Comparison of ENCODE assay signal across 28 mouse cellular contexts in the genomic region with DNA sequence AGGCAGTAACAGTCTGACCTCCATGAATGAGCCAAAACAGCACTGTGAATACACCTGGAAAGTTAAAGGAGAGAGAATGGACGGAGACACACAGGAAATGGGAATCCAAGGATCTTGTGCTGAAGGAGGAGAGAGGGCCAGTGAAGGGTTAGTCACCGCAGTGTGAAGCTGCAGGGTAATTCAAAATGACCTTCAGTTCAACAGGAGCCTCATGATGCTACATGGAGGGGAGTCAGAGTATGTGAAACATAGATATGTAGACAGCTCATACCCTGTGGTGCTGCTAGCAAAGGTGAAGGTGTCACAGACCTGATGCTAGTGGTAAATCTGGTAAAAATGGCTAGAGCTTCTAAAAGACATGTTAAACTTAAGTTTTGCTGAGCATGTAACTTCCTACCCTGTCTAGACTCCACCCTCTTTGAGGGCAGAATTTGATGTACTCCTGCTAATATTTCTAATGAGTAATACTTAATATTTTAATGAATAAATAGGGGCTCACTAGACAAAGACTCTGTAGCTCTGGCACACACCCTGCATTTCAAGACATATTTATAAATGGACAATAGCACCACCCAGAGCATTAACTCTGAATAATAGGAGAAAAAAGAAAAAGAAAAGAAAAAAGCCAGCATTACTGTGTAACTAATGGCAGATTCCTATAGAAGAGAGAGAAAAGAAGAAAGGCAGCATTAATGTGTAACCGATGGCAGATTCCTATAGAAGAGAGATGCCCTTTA. TPM values are rescaled to one million over a fixed set of nuclear protein-coding genes. Genes with fewer than 3 reads are reported as not detected.
DNase-seq lines count a peak whose midpoint lies in the region; ATAC-seq and TF ChIP-seq lines count a peak whose summit lies in the region.
"Had no signal": no experiment of that assay in that cellular context is flagged by ENCODE, and none has a peak within 500 bp of the region (broad histone marks: within the 10 kb centered on the region; RNA-seq: fewer than 3 reads in every experiment).

No protein-coding gene starts in this region.

- no peak overlapping the region for H3K27ac ChIP-seq in forebrain, embryonic 16.5 days (ENCODE audit: low read length)
- no peak overlapping the region for H3K27ac ChIP-seq in forebrain, embryonic 12.5 days
- no peak overlapping the region for H3K27ac ChIP-seq in hindbrain, postnatal 0 days
- no peak overlapping the region for H3K27ac ChIP-seq in hindbrain, embryonic 11.5 days (ENCODE audit: low read depth, low read length)
- H3K27ac ChIP-seq in CH12.LX (ENCODE audit: insufficient read depth, low read depth), result no peak overlapping the region
- H3K27ac ChIP-seq in midbrain, embryonic 16.5 days (ENCODE audit: low read length), result no peak overlapping the region
- no peak overlapping the region for H3K27ac ChIP-seq in cerebellum, adult 2 months (ENCODE audit: insufficient read depth, low read length)
- H3K27ac ChIP-seq: embryonic facial prominence, embryonic 12.5 days; heart, embryonic 15.5 days; intestine, embryonic 15.5 days; liver, embryonic 13.5 days; neural tube, embryonic 15.5 days had no signal

- dilution Hi-C loops in CH12.LX (cut with MboI; ENCODE audit: extremely low pct_ligation_motif_present, extremely low pct_unique_long_range_greater_than_20kb, low sequenced_read_pairs), result no loop called here

- peak; percentile 31 for DNase-seq in hindbrain, postnatal 0 days (ENCODE audit: low spot score)
- no peak for DNase-seq in hindbrain, embryonic 11.5 days (ENCODE audit: low spot score)
- no peak for DNase-seq in CH12.LX (ENCODE audit: extremely low read depth)
- DNase-seq in cerebellum, adult 2 months, result no peak
- DNase-seq: adrenal gland, postnatal 36 days; cerebellum, adult 18-20 months; cerebellum, postnatal 25 days; gastrocnemius, postnatal 36 days; heart, postnatal 36 days; kidney, adult 9 months; kidney, postnatal 25 days; liver, embryonic 13.5 days; lung, adult 2 months; lung, postnatal 14 days; right cerebral cortex, adult 18-20 months; right cerebral cortex, postnatal 4 days; thymus, postnatal 4 days had no signal

- no peak overlapping the region for H3K9ac ChIP-seq in forebrain, embryonic 16.5 days (replicated peaks; ENCODE audit: low read depth, low read length)
- no peak overlapping the region for H3K9ac ChIP-seq in forebrain, embryonic 12.5 days
- no peak overlapping the region for H3K9ac ChIP-seq in hindbrain, postnatal 0 days (replicated peaks; ENCODE audit: low read length)
- H3K9ac ChIP-seq in hindbrain, embryonic 11.5 days (ENCODE audit: low read depth, low read length), result no peak overlapping the region
- no peak overlapping the region for H3K9ac ChIP-seq in CH12.LX (ENCODE audit: insufficient read depth, low read depth)
- no peak overlapping the region for H3K9ac ChIP-seq in midbrain, embryonic 16.5 days (ENCODE audit: low read depth, low read length)
- H3K9ac ChIP-seq: embryonic facial prominence, embryonic 12.5 days; heart, embryonic 15.5 days; intestine, embryonic 15.5 days; liver, embryonic 13.5 days; neural tube, embryonic 15.5 days had no signal

- H3K4me1 ChIP-seq in forebrain, embryonic 16.5 days (replicated peaks; ENCODE audit: control insufficient read depth, insufficient read depth, low read length), result no peaks in the 10 kb centered on the region
- H3K4me1 ChIP-seq in forebrain, embryonic 12.5 days, result no peaks in the 10 kb centered on the region
- H3K4me1 ChIP-seq in hindbrain, postnatal 0 days (ENCODE audit: insufficient read depth, low read length), result no peaks in the 10 kb centered on the region
- no peaks in the 10 kb centered on the region for H3K4me1 ChIP-seq in hindbrain, embryonic 11.5 days (replicated peaks; ENCODE audit: control insufficient read depth, insufficient read depth, low read length)
- no peaks in the 10 kb centered on the region for H3K4me1 ChIP-seq in CH12.LX (ENCODE audit: control insufficient read depth in 1 of 2, insufficient read depth in 2 of 2)
- H3K4me1 ChIP-seq in midbrain, embryonic 16.5 days (ENCODE audit: control insufficient read depth, insufficient read depth, low read length), result 0 out of 2 replicates have a peak, but pooled peaks cover 2% of the 10 kb centered on the region
- no peaks in the 10 kb centered on the region for H3K4me1 ChIP-seq in cerebellum, adult 2 months (ENCODE audit: control insufficient read depth, insufficient read depth, low read length)
- H3K4me1 ChIP-seq: embryonic facial prominence, embryonic 12.5 days; heart, embryonic 15.5 days; intestine, embryonic 15.5 days; liver, embryonic 13.5 days; neural tube, embryonic 15.5 days had no signal

- peak; percentile 37 for TF ChIP-seq RAD21 in CH12.LX (IDR thresholded peaks at IDR 0.05; ENCODE audit: low read depth, low read length)

- TF ChIP-seq CTCF in hindbrain, postnatal 0 days (IDR thresholded peaks at IDR 0.05; ENCODE audit: low read depth), result peak; percentile 25
- peak in 1 of 2 experiments; percentile 26; a peak in 2 of 4 replicates for TF ChIP-seq CTCF in CH12.LX (conservative IDR thresholded peaks at IDR 0.05 in 1 of 2, IDR thresholded peaks at IDR 0.05 in 1 of 2; ENCODE audit: low read depth in 2 of 2, low read length in 2 of 2)
- TF ChIP-seq CTCF in cerebellum, adult 2 months (IDR thresholded peaks at IDR 0.05; ENCODE audit: borderline replicate concordance, insufficient read depth, low read depth, low read length), result no peak

- H3K79me2 ChIP-seq in CH12.LX (replicated peaks; ENCODE audit: control insufficient read depth, extremely low read depth, insufficient read depth, poor library complexity, severe bottlenecking), result no peaks in the 10 kb centered on the region

- H3K4me2 ChIP-seq in forebrain, embryonic 16.5 days (ENCODE audit: low read length), result no peak overlapping the region
- no peak overlapping the region for H3K4me2 ChIP-seq in forebrain, embryonic 12.5 days
- H3K4me2 ChIP-seq in hindbrain, postnatal 0 days (ENCODE audit: low read depth, low read length), result no peak overlapping the region
- H3K4me2 ChIP-seq in hindbrain, embryonic 11.5 days (replicated peaks; ENCODE audit: low read depth, low read length), result no peak overlapping the region
- H3K4me2 ChIP-seq in CH12.LX (ENCODE audit: insufficient read depth, low read depth, poor library complexity, severe bottlenecking), result no peak overlapping the region
- H3K4me2 ChIP-seq in midbrain, embryonic 16.5 days (ENCODE audit: low read length), result no peak overlapping the region
- H3K4me2 ChIP-seq: embryonic facial prominence, embryonic 12.5 days; heart, embryonic 15.5 days; intestine, embryonic 15.5 days; liver, embryonic 13.5 days; neural tube, embryonic 15.5 days had no signal

- no peak for TF ChIP-seq POLR2A in CH12.LX (IDR thresholded peaks at IDR 0.05; ENCODE audit: low read depth, low read length)
- no peak for TF ChIP-seq POLR2A in cerebellum, adult 2 months (IDR thresholded peaks at IDR 0.05; ENCODE audit: borderline replicate concordance, insufficient read depth, low read length)

- no peak overlapping the region for H3K4me3 ChIP-seq in forebrain, embryonic 16.5 days (replicated peaks; ENCODE audit: low read length)
- H3K4me3 ChIP-seq in forebrain, embryonic 12.5 days (replicated peaks), result no peak overlapping the region
- no peak overlapping the region for H3K4me3 ChIP-seq in hindbrain, postnatal 0 days (ENCODE audit: low read length)
- H3K4me3 ChIP-seq in hindbrain, embryonic 11.5 days (ENCODE audit: low read depth, low read length), result no peak overlapping the region
- no peak overlapping the region for H3K4me3 ChIP-seq in CH12.LX (replicated peaks in 1 of 3; ENCODE audit: low read depth in 2 of 3, low read length in 2 of 3, poor library complexity in 1 of 3)
- no peak overlapping the region for H3K4me3 ChIP-seq in midbrain, embryonic 16.5 days (ENCODE audit: low read depth, low read length)
- H3K4me3 ChIP-seq in cerebellum, adult 2 months (replicated peaks; ENCODE audit: insufficient read depth, low read depth, low read length), result no peak overlapping the region
- H3K4me3 ChIP-seq: embryonic facial prominence, embryonic 12.5 days; heart, embryonic 15.5 days; intestine, embryonic 15.5 days; liver, embryonic 13.5 days; neural tube, embryonic 15.5 days had no signal

- TF ChIP-seq EP300 in CH12.LX (IDR thresholded peaks at IDR 0.05; ENCODE audit: low read length), result no peak

- no peaks in the 10 kb centered on the region for H3K36me3 ChIP-seq in forebrain, embryonic 16.5 days (ENCODE audit: control insufficient read depth, insufficient read depth)
- H3K36me3 ChIP-seq in forebrain, embryonic 12.5 days (replicated peaks), result no peaks in the 10 kb centered on the region
- H3K36me3 ChIP-seq in hindbrain, postnatal 0 days (ENCODE audit: insufficient read depth, low read length), result no peaks in the 10 kb centered on the region
- no peaks in the 10 kb centered on the region for H3K36me3 ChIP-seq in hindbrain, embryonic 11.5 days (ENCODE audit: control insufficient read depth, insufficient read depth, low read length)
- no peaks in the 10 kb centered on the region for H3K36me3 ChIP-seq in CH12.LX (replicated peaks in 1 of 2; ENCODE audit: control insufficient read depth in 1 of 2, insufficient read depth in 1 of 2, low read length in 1 of 2)
- H3K36me3 ChIP-seq in midbrain, embryonic 16.5 days (ENCODE audit: control insufficient read depth, insufficient read depth, low read length), result no peaks in the 10 kb centered on the region
- H3K36me3 ChIP-seq: embryonic facial prominence, embryonic 12.5 days; G1E; heart, embryonic 15.5 days; intestine, embryonic 15.5 days; liver, embryonic 13.5 days; neural tube, embryonic 15.5 days had no signal

- no peaks in the 10 kb centered on the region for H3K27me3 ChIP-seq in forebrain, embryonic 16.5 days (replicated peaks; ENCODE audit: control insufficient read depth, insufficient read depth, low read length)
- no peaks in the 10 kb centered on the region for H3K27me3 ChIP-seq in forebrain, embryonic 12.5 days
- H3K27me3 ChIP-seq in hindbrain, postnatal 0 days (ENCODE audit: insufficient read depth, low read length), result no peaks in the 10 kb centered on the region
- no peaks in the 10 kb centered on the region for H3K27me3 ChIP-seq in hindbrain, embryonic 11.5 days (ENCODE audit: control insufficient read depth, insufficient read depth, low read length)
- H3K27me3 ChIP-seq in CH12.LX (replicated peaks), result no peaks in the 10 kb centered on the region
- H3K27me3 ChIP-seq in midbrain, embryonic 16.5 days (ENCODE audit: control insufficient read depth, insufficient read depth, low read depth, low read length), result no peaks in the 10 kb centered on the region
- no peaks in the 10 kb centered on the region for H3K27me3 ChIP-seq in cerebellum, adult 2 months (ENCODE audit: control insufficient read depth, insufficient read depth, low read length)
- H3K27me3 ChIP-seq: embryonic facial prominence, embryonic 12.5 days; heart, embryonic 15.5 days; intestine, embryonic 15.5 days; liver, embryonic 13.5 days; neural tube, embryonic 15.5 days; Patski had no signal

- WGBS in forebrain, embryonic 16.5 days, result 73% methylated on average over 3 of the region's 3 CpGs
- WGBS in forebrain, embryonic 12.5 days, result 76% methylated on average over 3 of the region's 3 CpGs
- 68% methylated on average over 3 of the region's 3 CpGs for WGBS in hindbrain, postnatal 0 days
- WGBS in hindbrain, embryonic 11.5 days, result 78% methylated on average over 3 of the region's 3 CpGs
- 72% methylated on average over 3 of the region's 3 CpGs for WGBS in midbrain, embryonic 16.5 days
- 82% methylated on average over 3 of the region's 3 CpGs for WGBS in cerebellum, adult 2 months

- no peaks in the 10 kb centered on the region for H3K9me3 ChIP-seq in forebrain, embryonic 16.5 days (ENCODE audit: control insufficient read depth, low read length)
- no peaks in the 10 kb centered on the region for H3K9me3 ChIP-seq in forebrain, embryonic 12.5 days
- no peaks in the 10 kb centered on the region for H3K9me3 ChIP-seq in hindbrain, postnatal 0 days (ENCODE audit: low read length)
- H3K9me3 ChIP-seq in hindbrain, embryonic 11.5 days (ENCODE audit: control insufficient read depth, low read length), result no peaks in the 10 kb centered on the region
- H3K9me3 ChIP-seq in CH12.LX (replicated peaks; ENCODE audit: low read length), result peaks cover 2% of the 10 kb centered on the region
- no peaks in the 10 kb centered on the region for H3K9me3 ChIP-seq in midbrain, embryonic 16.5 days (replicated peaks; ENCODE audit: control insufficient read depth, low read length, poor library complexity, severe bottlenecking)
- H3K9me3 ChIP-seq: embryonic facial prominence, embryonic 12.5 days; G1E; heart, embryonic 15.5 days; intestine, embryonic 15.5 days; liver, embryonic 13.5 days; neural tube, embryonic 15.5 days had no signal

- ATAC-seq in forebrain, embryonic 16.5 days, result peak; percentile 33; the same call in 1 of the 2 replicates
- ATAC-seq in forebrain, embryonic 12.5 days (ENCODE audit: low FRiP score), result no peak
- ATAC-seq in hindbrain, postnatal 0 days, result 0 out of 2 replicates have a peak, but pooled peaks have one; percentile 32
- ATAC-seq in hindbrain, embryonic 11.5 days (ENCODE audit: low FRiP score), result no peak
- peak; percentile 32 for ATAC-seq in midbrain, embryonic 16.5 days
- ATAC-seq: intestine, embryonic 15.5 days; Patski had no signal

- in situ Hi-C loops in CH12.LX (cut with MboI; ENCODE audit: low pct_ligation_motif_present, low pct_unique_long_range_greater_than_20kb, low sequenced_read_pairs), result loop anchor here (25.0 kb wide), 1 partner anchor 600 kb away; no protein-coding TSS in a partner anchor

RNA-seq across cellular contexts. Expression of a gene that starts 23.2 kb away (rescaled TPM):
- polyA plus RNA-seq in forebrain, embryonic 16.5 days (2015; fragmentation: Nextera tagmentation; extraction: Ambion mirVana), result 26.1 and 26.4 TPM in 2 replicates
- 9.2 and 10.6 TPM in 2 replicates for polyA plus RNA-seq in forebrain, embryonic 12.5 days (2016; fragmentation: Nextera tagmentation; extraction: Ambion mirVana)
- total RNA-seq in hindbrain, postnatal 0 days (2014; rRNA removed), result 2.5 and 5.4 TPM in 2 replicates
- 11.6 and 12.4 TPM in 2 replicates for polyA plus RNA-seq in hindbrain, postnatal 0 days (2015; fragmentation: Nextera tagmentation; extraction: Ambion mirVana)
- polyA plus RNA-seq in hindbrain, embryonic 11.5 days (2014; fragmentation: Nextera tagmentation; extraction: Ambion mirVana), result 7.4 and 8.0 TPM in 2 replicates
- not detected in 2 replicates for total RNA-seq in CH12.LX (2012; rRNA removed)
- not detected in 2 replicates for total RNA-seq in CH12.LX (2014; rRNA removed)
- not detected in 2 replicates for polyA plus RNA-seq in CH12.LX (2012; ENCODE audit: insufficient read length, low read depth)
- 12.8 and 17.4 TPM in 2 replicates for polyA plus RNA-seq in midbrain, embryonic 16.5 days (2015; fragmentation: Nextera tagmentation; extraction: Ambion mirVana)
- 0.92 and 1.4 TPM in 2 replicates for polyA plus RNA-seq in cerebellum, adult 2 months (2012; rRNA removed)
- total RNA-seq: adrenal gland, postnatal 36 days; gastrocnemius, adult 18-20 months; gastrocnemius, postnatal 36 days; heart, adult 8-10 months; heart, postnatal 36 days had no signal
- polyA plus RNA-seq: G1E, Patski had no signal

Comparison
In these comparisons a context has a peak if more than half of its experiments do, and no peak if none do; other contexts are left out.
1. ATAC-seq: peak in forebrain, embryonic 16.5 days (single experiment), hindbrain, postnatal 0 days (single experiment) and midbrain, embryonic 16.5 days (single experiment); none in forebrain, embryonic 12.5 days (single experiment) and hindbrain, embryonic 11.5 days (single experiment).